Mouse (Mus musculus) liver, embryonic 15.5 days (tissue): ENCODE data around the gene Tcf7l2. TPM values are rescaled to one million over a fixed set of nuclear protein-coding genes. Genes with fewer than 3 reads are reported as not detected.

Experiments
- ATAC-seq: fragments of 200-750 bp; cut with Nextera tagmentation; 2 replicates; pipeline ENCODE4 v1.8.0; 2017; ENCODE audit warnings: moderate number of reproducible peaks, mild to moderate bottlenecking, moderate library complexity; ENCODE audit not compliant: insufficient read depth
- H3K27ac ChIP-seq: fragments of 300-500 bp; sonication (generic); replicated peaks from 2 replicates; pipeline ENCODE4 v1.5.1; 2015; ENCODE audit warnings: mild to moderate bottlenecking, inconsistent platforms
- H3K27me3 ChIP-seq: fragments of 300-500 bp; sonication (generic); 2 replicates; pipeline ENCODE4 v1.6.1; 2015; ENCODE audit warnings: mild to moderate bottlenecking, inconsistent platforms
- H3K36me3 ChIP-seq: fragments of 300-500 bp; sonication (generic); replicated peaks from 2 replicates; pipeline ENCODE4 v1.6.1; 2015; ENCODE audit warnings: moderate library complexity, mild to moderate bottlenecking, inconsistent platforms
- H3K4me1 ChIP-seq: fragments of 300-500 bp; sonication (generic); replicated peaks from 2 replicates; pipeline ENCODE4 v1.6.1; 2015; ENCODE audit warnings: inconsistent platforms
- H3K4me2 ChIP-seq: fragments of 300-500 bp; sonication (generic); 2 replicates; pipeline ENCODE4 v1.6.1; 2015; ENCODE audit warnings: moderate library complexity, mild to moderate bottlenecking, inconsistent platforms
- H3K4me3 ChIP-seq: fragments of 300-500 bp; sonication (generic); replicated peaks from 2 replicates; pipeline ENCODE4 v1.5.1; 2015; ENCODE audit warnings: mild to moderate bottlenecking, inconsistent platforms
- H3K9ac ChIP-seq: fragments of 300-500 bp; sonication (generic); 2 replicates; pipeline ENCODE4 v1.6.1; 2015; ENCODE audit warnings: moderate library complexity, mild to moderate bottlenecking, inconsistent platforms
- H3K9me3 ChIP-seq: fragments of 300-500 bp; sonication (generic); replicated peaks from 2 replicates; pipeline ENCODE4 v1.6.1; 2016; ENCODE audit warnings: inconsistent platforms
- WGBS: fragments of 180-500 bp; shearing (Covaris S2); methylation state at CpG from one replicate; pipeline ENCODE4 v1.1.7; 2015; ENCODE audit warnings: mixed read lengths; ENCODE audit not compliant: insufficient replicate concordance; 5-methylcytosine and 5-hydroxymethylcytosine counted together
- polyA plus RNA-seq: library from polyadenylated mRNA; unstranded; fragments of >200 nt; fragmentation: Nextera tagmentation; extraction: Ambion mirVana; gene quantifications from 2 replicates; pipeline ENCODE4 v1.2.1, GENCODE M21; 2015

Tcf7l2 gene
- polyA plus RNA-seq, result 18.1 and 19.3 TPM in 2 replicates

DNA sequence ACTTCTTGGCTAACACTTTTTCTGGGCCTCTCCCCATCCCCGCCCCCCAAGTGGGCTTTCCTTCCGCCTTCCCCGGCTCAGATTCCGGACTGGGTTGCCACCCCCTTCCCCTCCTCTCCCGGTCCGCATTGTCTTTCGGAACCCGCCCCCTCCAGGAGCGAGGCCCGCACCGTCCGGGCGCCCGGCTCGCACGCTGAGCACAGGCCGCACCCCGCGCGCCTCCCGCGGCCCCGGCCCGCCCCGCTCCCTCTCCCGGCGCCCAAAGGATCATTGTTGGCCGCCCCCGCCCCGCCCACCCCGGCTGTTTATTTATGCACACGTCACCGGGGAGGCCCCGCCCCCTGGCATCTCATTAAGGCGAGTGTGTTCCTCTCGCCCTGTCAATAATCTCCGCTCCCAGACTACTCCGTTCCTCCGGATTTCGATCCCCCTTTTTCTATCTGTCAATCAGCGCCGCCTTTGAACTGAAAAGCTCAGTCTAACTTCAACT, at the start of gene Tcf7l2:
Tcf7l2 (plus strand) TSS at position 382 of the 490 bp plus-strand sequence.
- Histone ChIP-seq H3K9ac (peak within 1 kb of the TSS; percentile 56), H3K27ac (peak within 1 kb of the TSS; percentile 70), H3K36me3 (no peaks in the 10 kb centered on the region), H3K4me1 (peaks cover 13% of the 10 kb centered on the region), H3K9me3 (no peaks in the 10 kb centered on the region), H3K27me3 (peaks cover 79% of the 10 kb centered on the region), H3K4me3 (peak within 1 kb of the TSS; percentile 61), H3K4me2 (peak within 1 kb of the TSS; percentile 68)
- peak; percentile 84 for ATAC-seq
- under 1% methylated on average over 42 of the region's 42 CpGs for WGBS

DNA sequence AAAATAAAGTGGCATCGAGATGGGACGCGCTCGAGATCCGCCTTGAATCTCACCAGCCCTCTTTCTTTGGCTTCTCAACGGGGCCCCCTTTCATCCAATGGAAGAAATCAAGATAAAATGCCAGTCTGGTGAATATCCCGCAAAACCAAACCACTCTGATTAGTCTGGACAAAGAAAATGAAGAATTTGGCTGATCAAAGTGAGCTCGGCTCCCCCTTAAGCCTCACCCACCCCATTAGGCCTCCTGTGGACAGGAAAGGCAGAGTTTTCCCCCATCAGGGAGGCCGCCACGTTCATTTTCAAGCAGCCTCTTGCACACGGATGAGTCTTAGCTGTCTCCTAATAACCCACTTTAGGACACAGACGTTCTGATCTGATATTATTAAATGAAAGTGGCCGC, 47.0 kb upstream of the Tcf7l2 start:
- no peak overlapping the region for H3K4me2 ChIP-seq
- H3K4me3 ChIP-seq, result no peak overlapping the region
- 30% methylated on average over 13 of the region's 13 CpGs for WGBS
- peaks cover 7% of the 10 kb centered on the region; the same call in 1 of the 2 replicates for H3K27me3 ChIP-seq
- ATAC-seq, result no peak
- H3K4me1 ChIP-seq, result peaks cover 2% of the 10 kb centered on the region; the same call in 1 of the 2 replicates
- H3K27ac ChIP-seq, result no peak overlapping the region
- no peaks in the 10 kb centered on the region for H3K36me3 ChIP-seq
- H3K9me3 ChIP-seq, result no peaks in the 10 kb centered on the region
- H3K9ac ChIP-seq, result no peak overlapping the region

DNA sequence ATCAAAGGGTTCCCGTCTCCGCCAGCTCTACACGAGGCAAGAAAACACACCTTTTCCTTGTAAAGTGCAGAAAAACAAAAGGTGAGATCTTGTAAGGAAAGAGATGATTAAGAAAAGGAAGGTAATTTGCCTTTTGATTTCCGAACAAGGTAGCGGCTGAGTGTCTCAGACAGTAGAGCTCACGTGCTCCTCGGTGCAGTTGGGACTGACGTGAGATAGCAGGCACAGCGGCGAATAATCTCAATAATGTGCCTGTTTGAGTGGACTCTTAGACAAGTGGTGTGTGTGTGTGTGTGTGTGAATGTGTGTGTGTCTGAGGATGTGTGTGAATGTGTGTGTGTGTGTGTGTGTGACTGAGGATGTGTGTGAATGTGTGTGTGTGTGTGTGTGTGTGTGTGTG, 46.2 kb upstream of the Tcf7l2 start:
- Histone ChIP-seq H3K9me3 (no peaks in the 10 kb centered on the region), H3K36me3 (no peaks in the 10 kb centered on the region), H3K4me2 (no peak overlapping the region), H3K9ac (no peak overlapping the region), H3K4me1 (peaks cover 8% of the 10 kb centered on the region; the same call in 1 of the 2 replicates), H3K4me3 (no peak overlapping the region), H3K27me3 (peaks cover 7% of the 10 kb centered on the region; the same call in 1 of the 2 replicates), H3K27ac (no peak overlapping the region)
- no peak for ATAC-seq
- 64% methylated on average over 10 of the region's 10 CpGs for WGBS

DNA sequence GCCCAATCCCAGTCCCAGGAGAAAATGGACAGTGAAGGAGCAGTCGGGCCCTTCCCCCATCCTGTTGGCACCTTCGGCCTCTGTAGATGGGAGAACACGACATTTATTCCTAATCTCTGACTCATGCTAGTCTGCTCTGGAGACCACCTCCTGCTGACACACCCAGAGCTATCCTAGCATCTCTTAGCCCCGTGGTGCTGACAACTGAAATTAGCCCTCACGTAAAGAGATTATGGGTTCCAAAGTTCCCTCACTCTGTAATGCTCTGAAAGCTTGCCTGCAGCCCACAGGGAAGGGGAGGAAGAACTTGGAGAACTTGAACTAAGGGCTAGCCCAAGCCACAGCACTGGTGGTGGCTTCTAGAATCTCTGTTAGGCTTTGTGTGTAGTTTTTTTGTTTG, 42.7 kb upstream of the Tcf7l2 start:
- H3K4me1 ChIP-seq, result peaks cover 16% of the 10 kb centered on the region
- H3K27me3 ChIP-seq, result peaks cover 7% of the 10 kb centered on the region; the same call in 1 of the 2 replicates
- no peak for ATAC-seq
- 54% methylated on average over 5 of the region's 5 CpGs for WGBS
- H3K4me3 ChIP-seq, result no peak overlapping the region
- H3K4me2 ChIP-seq, result no peak overlapping the region
- H3K9ac ChIP-seq, result no peak overlapping the region
- H3K36me3 ChIP-seq, result no peaks in the 10 kb centered on the region
- H3K27ac ChIP-seq, result no peak overlapping the region
- no peaks in the 10 kb centered on the region for H3K9me3 ChIP-seq

DNA sequence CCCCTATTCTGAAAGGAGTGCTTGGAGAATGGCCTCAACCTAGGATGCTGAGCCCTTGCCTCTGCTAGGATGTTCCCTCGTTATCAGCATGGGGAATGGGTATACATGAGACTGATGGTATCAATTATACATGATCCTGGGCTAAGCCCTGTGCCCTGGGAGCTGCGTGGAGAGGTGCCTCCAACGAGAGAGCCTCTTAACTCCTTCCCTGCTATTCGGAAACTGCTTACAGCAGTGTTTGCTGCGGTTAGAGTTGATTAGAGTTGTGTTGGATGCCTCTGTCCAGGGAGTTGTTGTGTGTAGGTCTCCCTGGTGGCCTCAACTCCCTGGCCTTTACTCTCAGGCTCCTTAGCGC, 41.4 kb upstream of the Tcf7l2 start:
- no peak for ATAC-seq
- H3K9ac ChIP-seq, result no peak overlapping the region
- 14% methylated on average over 6 of the region's 6 CpGs for WGBS
- no peaks in the 10 kb centered on the region for H3K9me3 ChIP-seq
- H3K27me3 ChIP-seq, result peaks cover 2% of the 10 kb centered on the region; the same call in 1 of the 2 replicates
- H3K4me1 ChIP-seq, result peaks cover 16% of the 10 kb centered on the region
- H3K4me3 ChIP-seq, result no peak overlapping the region
- H3K4me2 ChIP-seq, result peak overlapping the region; percentile 44; the same call in 1 of the 2 replicates
- H3K27ac ChIP-seq, result peak overlapping the region; percentile 78
- no peaks in the 10 kb centered on the region for H3K36me3 ChIP-seq

DNA sequence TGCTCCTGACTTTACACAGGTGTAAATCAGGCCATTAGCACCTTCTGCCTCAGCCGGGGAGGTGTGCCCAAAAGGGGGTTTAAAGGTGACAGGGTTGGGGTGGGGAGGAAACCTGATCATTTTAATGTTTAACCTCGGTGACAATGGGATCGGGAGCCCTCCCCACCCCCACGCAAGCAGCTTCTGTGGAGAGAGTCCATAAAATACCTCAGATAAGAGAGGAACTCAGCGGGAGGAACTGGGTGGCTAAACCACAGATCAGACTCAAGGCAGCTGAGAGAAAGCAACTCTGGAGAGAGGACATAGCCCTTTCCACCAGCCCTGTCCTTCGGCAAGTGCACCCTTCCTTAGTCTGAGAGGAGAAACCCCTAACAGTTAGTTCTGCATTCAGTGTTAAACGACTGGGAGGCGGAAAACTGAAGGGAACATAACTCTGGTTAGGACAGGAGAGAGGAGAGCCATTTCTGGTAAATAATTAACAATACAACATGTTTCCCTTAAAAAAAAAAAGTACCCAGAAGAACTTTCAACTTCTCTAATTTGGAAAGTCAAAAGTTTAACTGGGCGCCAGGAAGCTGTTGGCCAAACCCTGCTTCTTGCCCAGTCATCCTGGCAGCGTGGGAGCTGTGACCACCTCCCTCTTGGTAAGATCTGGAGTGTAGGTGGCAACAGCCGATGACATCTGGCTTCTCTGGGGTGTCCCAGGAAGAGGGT, 40.9 kb upstream of the Tcf7l2 start:
- Histone ChIP-seq H3K9ac (no peak overlapping the region), H3K4me1 (peaks cover 16% of the 10 kb centered on the region), H3K4me2 (peak overlapping the region; percentile 44), H3K27me3 (no peaks in the 10 kb centered on the region; the same call in 1 of the 2 replicates), H3K36me3 (no peaks in the 10 kb centered on the region), H3K4me3 (no peak overlapping the region), H3K9me3 (no peaks in the 10 kb centered on the region), H3K27ac (peak overlapping the region; percentile 78)
- ATAC-seq, result peak; percentile 70
- WGBS, result 2% methylated on average over 11 of the region's 11 CpGs

DNA sequence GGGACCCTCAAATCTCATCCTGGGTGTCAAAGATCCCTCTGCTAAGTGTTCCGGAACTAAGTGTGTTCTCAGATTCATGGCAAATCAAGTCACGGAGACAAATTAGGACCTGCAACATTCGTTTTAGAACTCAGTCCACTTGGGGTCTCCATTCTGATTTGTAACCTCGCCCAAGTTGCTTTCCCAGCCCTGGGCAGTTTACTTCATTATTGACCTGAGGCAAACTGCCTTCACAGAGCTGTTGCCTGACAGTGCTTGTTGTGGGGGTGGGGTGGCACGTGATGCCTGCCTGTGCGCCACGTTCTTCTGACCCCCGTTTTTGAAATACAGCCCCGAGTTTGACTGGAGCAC, 40.4 kb upstream of the Tcf7l2 start:
- H3K4me1 ChIP-seq, result peaks cover 16% of the 10 kb centered on the region
- H3K9ac ChIP-seq, result no peak overlapping the region
- H3K9me3 ChIP-seq, result no peaks in the 10 kb centered on the region
- ATAC-seq, result no peak
- H3K36me3 ChIP-seq, result no peaks in the 10 kb centered on the region
- peak overlapping the region; percentile 78 for H3K27ac ChIP-seq
- no peak overlapping the region for H3K4me3 ChIP-seq
- peak overlapping the region; percentile 44 for H3K4me2 ChIP-seq
- 39% methylated on average over 9 of the region's 9 CpGs for WGBS
- no peaks in the 10 kb centered on the region; the same call in 1 of the 2 replicates for H3K27me3 ChIP-seq

DNA sequence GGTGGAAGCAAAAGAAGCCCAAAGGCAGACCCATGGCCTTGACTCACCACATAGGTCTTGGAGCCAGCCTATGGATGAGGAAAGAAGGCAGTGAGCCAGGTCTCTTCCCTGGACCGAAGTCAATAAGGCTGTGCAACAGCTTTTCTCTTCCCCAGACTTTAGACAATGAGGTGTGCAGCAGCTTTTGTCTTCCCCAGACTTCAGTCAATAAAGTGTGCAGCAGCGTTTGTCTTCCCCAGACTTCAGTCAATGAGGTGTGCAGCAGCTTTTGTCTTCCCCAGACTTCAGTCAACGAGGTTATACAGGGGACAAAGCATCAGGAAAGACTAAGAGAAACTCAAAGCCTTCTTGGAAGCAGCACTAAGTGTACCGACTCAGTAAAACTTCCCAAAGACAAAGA, 39.5 kb upstream of the Tcf7l2 start:
- Histone ChIP-seq H3K27me3 (no peaks in the 10 kb centered on the region), H3K27ac (0 out of 2 replicates have a peak overlapping the region, but pooled peaks have one; percentile 78), H3K36me3 (no peaks in the 10 kb centered on the region), H3K9ac (no peak overlapping the region), H3K9me3 (no peaks in the 10 kb centered on the region), H3K4me3 (no peak overlapping the region), H3K4me2 (no peak overlapping the region), H3K4me1 (peaks cover 16% of the 10 kb centered on the region)
- WGBS, result 60% methylated on average over 4 of the region's 4 CpGs
- ATAC-seq, result no peak

DNA sequence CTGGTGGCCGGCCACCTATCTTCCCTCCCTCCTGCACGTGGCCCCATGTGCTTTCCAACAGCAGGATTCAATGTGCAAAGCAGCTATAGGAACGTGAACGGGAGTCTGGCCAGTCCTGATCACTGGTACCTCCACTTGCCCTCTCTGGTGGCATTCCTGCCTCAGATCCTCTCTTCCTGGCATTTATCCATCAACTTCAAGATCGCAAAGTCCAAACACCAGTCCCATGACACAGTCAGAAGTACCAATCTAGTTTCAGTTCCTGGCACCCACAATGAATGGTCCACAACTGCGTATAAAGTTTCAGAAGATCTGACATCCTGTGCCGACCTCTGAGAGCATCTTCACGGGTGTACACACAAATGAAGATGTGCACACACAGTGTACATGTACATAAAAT, 38.9 kb upstream of the Tcf7l2 start:
- WGBS, result 71% methylated on average over 8 of the region's 8 CpGs
- peaks cover 16% of the 10 kb centered on the region for H3K4me1 ChIP-seq
- no peak overlapping the region for H3K9ac ChIP-seq
- H3K27me3 ChIP-seq, result no peaks in the 10 kb centered on the region
- H3K4me3 ChIP-seq, result no peak overlapping the region
- H3K9me3 ChIP-seq, result no peaks in the 10 kb centered on the region
- H3K4me2 ChIP-seq, result no peak overlapping the region
- no peak for ATAC-seq
- no peak overlapping the region for H3K27ac ChIP-seq
- H3K36me3 ChIP-seq, result no peaks in the 10 kb centered on the region

DNA sequence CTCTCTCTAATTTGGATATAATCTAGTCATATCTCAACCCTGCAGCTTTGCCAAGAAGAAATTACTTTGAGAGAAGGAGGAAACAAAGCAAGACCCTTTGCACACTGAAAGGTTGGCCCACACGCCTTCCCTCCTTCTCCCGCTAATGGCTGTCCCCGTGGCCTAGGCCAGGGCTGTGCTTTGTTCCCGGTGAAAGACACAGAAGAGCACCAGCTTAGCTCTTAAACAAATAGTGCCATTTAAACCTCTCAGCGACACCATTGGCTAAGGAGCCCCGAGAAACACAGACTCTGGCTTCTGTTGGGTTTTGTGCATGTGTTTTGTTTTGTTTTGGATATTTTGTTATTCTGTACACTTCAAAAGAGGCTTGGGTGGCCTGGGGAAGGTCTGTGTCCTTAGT, 37.5 kb upstream of the Tcf7l2 start:
- Histone ChIP-seq H3K4me1 (peaks cover 16% of the 10 kb centered on the region), H3K27ac (no peak overlapping the region), H3K9ac (no peak overlapping the region), H3K4me3 (no peak overlapping the region), H3K36me3 (no peaks in the 10 kb centered on the region), H3K27me3 (no peaks in the 10 kb centered on the region), H3K4me2 (no peak overlapping the region), H3K9me3 (no peaks in the 10 kb centered on the region)
- WGBS, result 58% methylated on average over 6 of the region's 6 CpGs
- ATAC-seq, result no peak

DNA sequence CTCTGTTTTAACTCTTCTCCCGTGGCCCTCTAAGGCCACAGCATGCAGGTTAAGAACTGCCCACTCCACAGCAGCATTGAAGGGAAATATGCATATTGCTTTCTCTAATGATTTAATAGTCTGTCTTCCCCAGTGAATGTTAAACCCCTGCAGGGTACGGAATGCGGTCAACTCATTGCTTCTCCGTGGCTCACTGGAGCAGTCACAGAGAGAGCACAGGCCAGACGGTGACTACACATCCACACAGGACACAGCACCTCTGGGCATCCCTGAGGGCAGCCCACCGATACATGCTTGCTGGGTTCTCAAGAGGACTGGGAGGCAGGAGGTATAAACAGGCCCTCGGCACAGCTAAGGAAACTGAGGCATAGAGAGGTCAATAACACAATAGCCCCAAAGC, 35.3 kb upstream of the Tcf7l2 start:
- WGBS, result 74% methylated on average over 7 of the region's 7 CpGs
- Histone ChIP-seq H3K4me3 (no peak overlapping the region), H3K9ac (no peak overlapping the region), H3K4me1 (peaks cover 7% of the 10 kb centered on the region), H3K27ac (no peak overlapping the region), H3K36me3 (no peaks in the 10 kb centered on the region), H3K27me3 (no peaks in the 10 kb centered on the region), H3K4me2 (no peak overlapping the region), H3K9me3 (no peaks in the 10 kb centered on the region)
- ATAC-seq, result no peak
